15 mouse cellular contexts compared by ENCODE assay signal in genomic region chr11:74811538-74811937, GRCm38 (mm10).
"Had no signal": no experiment of that assay in that cellular context is flagged by ENCODE, and none has a peak within 500 bp of the region (broad histone marks: within the 10 kb centered on the region; RNA-seq: fewer than 3 reads in every experiment).

No protein-coding gene starts in this region.

- DNase-seq: kidney, adult 18-20 months; kidney, postnatal 25 days; layer of hippocampus, adult 9-11 months; layer of hippocampus, postnatal 36 days; liver, embryonic 13.5 days; lung, adult 18-20 months; retina, postnatal 1 day; right cerebral cortex, postnatal 4 days; spleen, adult 18-20 months; thymus, adult 18-20 months; thymus, postnatal 14 days had no signal

- H3K27ac ChIP-seq: limb, embryonic 15.5 days; liver, embryonic 13.5 days; midbrain, embryonic 13.5 days; neural tube, embryonic 12.5 days had no signal

- H3K9me3 ChIP-seq: limb, embryonic 15.5 days; liver, embryonic 13.5 days; midbrain, embryonic 13.5 days; neural tube, embryonic 12.5 days had no signal

- H3K9ac ChIP-seq: limb, embryonic 15.5 days; liver, embryonic 13.5 days; midbrain, embryonic 13.5 days; neural tube, embryonic 12.5 days had no signal

- H3K27me3 ChIP-seq: limb, embryonic 15.5 days; liver, embryonic 13.5 days; midbrain, embryonic 13.5 days; neural tube, embryonic 12.5 days had no signal

- H3K4me1 ChIP-seq: limb, embryonic 15.5 days; midbrain, embryonic 13.5 days; neural tube, embryonic 12.5 days had no signal

- ATAC-seq: midbrain, embryonic 13.5 days had no signal

- H3K4me2 ChIP-seq: limb, embryonic 15.5 days; liver, embryonic 13.5 days; midbrain, embryonic 13.5 days; neural tube, embryonic 12.5 days had no signal

- H3K4me3 ChIP-seq: limb, embryonic 15.5 days; liver, embryonic 13.5 days; midbrain, embryonic 13.5 days; myocyte; neural tube, embryonic 12.5 days had no signal
